Mouse (Mus musculus) ES-E14 (cell line): ENCODE measurements around the gene Srp14.

ENCODE experiments used
- CHD2 ChIP-seq: IDR thresholded peaks from 2 replicates; pipeline ENCODE4 v1.6.1; 2014; ENCODE audit warnings: mild to moderate bottlenecking, low read depth, low read length, inconsistent platforms
- HCFC1 ChIP-seq: IDR thresholded peaks from 2 replicates; pipeline ENCODE4 v1.6.1; 2012; ENCODE audit warnings: low read length, inconsistent platforms, borderline replicate concordance; ENCODE audit not compliant: insufficient read depth
- MAFK ChIP-seq: IDR thresholded peaks from 2 replicates; pipeline ENCODE4 v1.6.1; 2014; ENCODE audit warnings: mild to moderate bottlenecking, low read depth, low read length, inconsistent platforms; ENCODE audit not compliant: insufficient read depth
- ZC3H11A ChIP-seq: IDR thresholded peaks from 2 replicates; pipeline ENCODE4 v1.6.1; 2012; ENCODE audit warnings: low read depth, mild to moderate bottlenecking, inconsistent platforms, low read length, borderline replicate concordance
- ZNF384 ChIP-seq: IDR thresholded peaks from 2 replicates; pipeline ENCODE4 v1.6.1; 2012; ENCODE audit warnings: low read depth, low read length, inconsistent platforms

DNA sequence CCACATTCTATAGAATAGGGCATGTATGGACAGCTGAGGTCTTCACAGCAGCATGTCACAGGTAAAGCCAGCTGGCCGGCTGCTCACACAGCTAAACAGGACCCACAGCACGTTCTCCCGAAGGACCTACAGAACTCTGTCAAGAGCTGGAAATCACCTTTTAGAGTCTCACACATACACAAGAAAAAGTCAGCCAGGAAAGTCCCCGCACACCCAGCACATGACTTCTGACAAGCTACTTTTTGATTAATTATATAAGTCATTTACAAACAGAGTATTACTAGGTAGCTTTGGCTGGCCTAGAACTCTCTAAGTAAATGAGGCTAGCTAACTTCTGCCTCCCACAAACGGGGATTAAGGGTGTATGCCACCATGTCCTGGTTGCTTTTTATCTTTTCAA is 47.0 kb upstream of the Srp14 start:
- TF ChIP-seq CHD2 (no peak), ZNF384 (no peak), MAFK (no peak), HCFC1 (no peak), ZC3H11A (no peak)
